Mouse (Mus musculus) layer of hippocampus, postnatal 10 days (tissue): ENCODE data around the gene Atpif1. TPM values are rescaled to one million over a fixed set of nuclear protein-coding genes. Genes with fewer than 3 reads are reported as not detected.
"Not testable (repeated sequence)": the region's sequence is repeated elsewhere in the genome, so short reads cannot be mapped to it uniquely, and the experiment has no call there.

Experiments
- DNase-seq, 2 experiments: peaks; one replicate each; pipeline ENCODE4 v3.0.0; 2021; ENCODE audit warnings: low spot score in 2 of 2
- total RNA-seq, 2 experiments: library from RNA; stranded (reverse); gene quantifications; 2 replicates each; pipeline ENCODE4 v1.2.3; 2021

Gene Atpif1
- total RNA-seq, 2 experiments from 2014 or later, result 649 to 727 TPM

GRCm38 (mm10) chr4:132492178-132493060 lies 41.0 kb downstream of the Atpif1 start:
- peak; percentile 41 to 44 for DNase-seq

- no peak for DNase-seq
Observed at GRCm38 (mm10) chr4:132491748-132492147, 41.7 kb downstream of the Atpif1 start.

GRCm38 (mm10) chr4:132491057-132491456 lies 42.4 kb downstream of the Atpif1 start:
- DNase-seq, result no peak

GRCm38 (mm10) chr4:132490273-132491010 lies 43.0 kb downstream of the Atpif1 start:
- DNase-seq, result no peak

GRCm38 (mm10) chr4:132488976-132489375 lies 44.5 kb downstream of the Atpif1 start:
- no peak for DNase-seq

GRCm38 (mm10) chr4:132488521-132488920 lies 44.9 kb downstream of the Atpif1 start:
- DNase-seq, result no peak

- DNase-seq, result no peak
Observed at GRCm38 (mm10) chr4:132484820-132485219, 48.6 kb downstream of the Atpif1 start.

- DNase-seq, result no peak
Observed at GRCm38 (mm10) chr4:132484231-132484630, 49.2 kb downstream of the Atpif1 start.

- no peak for DNase-seq
Observed at GRCm38 (mm10) chr4:132482956-132483608, 50.4 kb downstream of the Atpif1 start.

GRCm38 (mm10) chr4:132482104-132482503 lies 51.4 kb downstream of the Atpif1 start:
- not testable (repeated sequence) for DNase-seq

Other genes starting within 250 kb of the Atpif1 start
- 1 to 10 TPM; 1.8 to 2.6 TPM for gene Rab42, start 230.3 kb downstream of the Atpif1 start, total RNA-seq
- gene Trnau1ap, start 204.1 kb downstream of the Atpif1 start, total RNA-seq, result 10 to 100 TPM; 25.7 to 29.2 TPM
- 10 to 100 TPM; 17.7 to 20.1 TPM for gene Rcc1, start 180.1 kb downstream of the Atpif1 start, total RNA-seq
- gene Phactr4, start 111.2 kb downstream of the Atpif1 start, total RNA-seq, result 10 to 100 TPM in 1 of 2 experiments, 1 to 10 TPM in 1; 8.1 to 11.1 TPM
- gene Med18, start 69.7 kb downstream of the Atpif1 start, total RNA-seq, result 10 to 100 TPM in 1 of 2 experiments, 1 to 10 TPM in 1; 9.8 to 10.8 TPM
- 10 to 100 TPM; 15.3 to 16.1 TPM for gene Sesn2, start 23.2 kb downstream of the Atpif1 start, total RNA-seq
- 10 to 100 TPM; 90.4 to 93.7 TPM for gene Dnajc8, start 1.9 kb upstream of the Atpif1 start, total RNA-seq
- gene Ptafr, start 30.4 kb upstream of the Atpif1 start, total RNA-seq, result 1 to 10 TPM; 1.0 to 1.3 TPM
- gene Eya3, start 105.3 kb upstream of the Atpif1 start, total RNA-seq, result 10 to 100 TPM; 16.3 to 23.3 TPM
- gene Xkr8, start 198.9 kb upstream of the Atpif1 start, total RNA-seq, result 1 to 10 TPM; 2.2 to 2.8 TPM
- 1 to 10 TPM in 1 of 2 experiments, under 1 TPM in 1; 0.87 to 1.2 TPM for gene Smpdl3b, start 223.6 kb upstream of the Atpif1 start, total RNA-seq
- 10 to 100 TPM; 14.1 to 15.7 TPM for gene Rpa2, start 234.7 kb upstream of the Atpif1 start, total RNA-seq